Mouse (Mus musculus) G1E (cell line): Measurements from ENCODE around the gene Gm20661.

Experiments used
- CTCF ChIP-seq: IDR thresholded peaks from 2 replicates; pipeline ENCODE4 v1.5.1; 2012; ENCODE audit warnings: low read depth, low read length, inconsistent platforms, mixed read lengths
- GATA1 ChIP-seq: IDR thresholded peaks from 2 replicates; pipeline ENCODE4 v1.6.1; 2012; ENCODE audit warnings: borderline replicate concordance, low read length, inconsistent platforms, mixed read lengths
- POLR2AphosphoS5 ChIP-seq: IDR thresholded peaks from 2 replicates; pipeline ENCODE4 v1.6.1; 2012; ENCODE audit warnings: low read depth, low read length, inconsistent platforms; ENCODE audit not compliant: insufficient replicate concordance
- TAL1 ChIP-seq: conservative IDR thresholded peaks from 2 replicates; pipeline ENCODE4 v1.6.1; 2012; ENCODE audit warnings: low read depth, low read length, inconsistent platforms, mixed read lengths

GRCm38 (mm10) chr9:107947241-107948194 lies 35.3 kb upstream of the Gm20661 start:
- TF ChIP-seq CTCF: no peak
- no peak for TF ChIP-seq TAL1
- no peak for TF ChIP-seq GATA1
- TF ChIP-seq POLR2AphosphoS5: no peak
